Mouse (Mus musculus) heart, embryonic 14.5 days (tissue): Measurements from ENCODE around the gene Prnp. TPM values are rescaled to one million over a fixed set of nuclear protein-coding genes. Genes with fewer than 3 reads are reported as not detected.

Source experiments
- ATAC-seq: fragments of 200-750 bp; cut with Nextera tagmentation; 2 replicates; pipeline ENCODE4 v1.8.0; 2017; ENCODE audit warnings: low read depth, moderate TSS enrichment; ENCODE audit not compliant: insufficient number of reproducible peaks, insufficient read depth, low FRiP score
- H3K27ac ChIP-seq, 2 experiments: fragments of 200-500 bp in 1 of 2; fragments of 300-500 bp in 1 of 2; sonication (generic) in 1 of 2; replicated peaks in 1 of 2; 2 replicates each; pipeline ENCODE4 v1.5.1; 2012 to 2014; ENCODE audit warnings: low read depth in 2 of 2, low read length in 2 of 2, control low read depth in 1 of 2, mild to moderate bottlenecking in 1 of 2, mixed read lengths in 1 of 2; ENCODE audit not compliant: control insufficient read depth in 1 of 2, insufficient read depth in 1 of 2
- H3K27me3 ChIP-seq: fragments of 300-500 bp; sonication (generic); 2 replicates; pipeline ENCODE4 v1.6.1; 2014; ENCODE audit warnings: mild to moderate bottlenecking, low read length, control low read depth; ENCODE audit not compliant: control insufficient read depth, insufficient read depth
- H3K36me3 ChIP-seq: fragments of 300-500 bp; sonication (generic); 2 replicates; pipeline ENCODE4 v1.6.1; 2014; ENCODE audit warnings: mild to moderate bottlenecking, control low read depth, low read length, mixed read lengths; ENCODE audit not compliant: control insufficient read depth, insufficient read depth
- H3K4me1 ChIP-seq, 2 experiments: fragments of 200-500 bp in 1 of 2; fragments of 300-500 bp in 1 of 2; sonication (generic) in 1 of 2; 2 replicates each; pipeline ENCODE4 v1.6.1; 2012 to 2014; ENCODE audit warnings: low read length in 2 of 2, control low read depth in 1 of 2, mixed read lengths in 1 of 2; ENCODE audit not compliant: control insufficient read depth in 2 of 2, insufficient read depth in 2 of 2
- H3K4me2 ChIP-seq: fragments of 300-500 bp; sonication (generic); 2 replicates; pipeline ENCODE4 v1.6.1; 2014; ENCODE audit warnings: mild to moderate bottlenecking, low read length
- H3K4me3 ChIP-seq, 2 experiments: fragments of 200-500 bp in 1 of 2; fragments of 300-500 bp in 1 of 2; sonication (generic) in 1 of 2; 2 replicates each; pipeline ENCODE4 v1.5.1; 2012 to 2014; ENCODE audit warnings: low read length in 2 of 2, mild to moderate bottlenecking in 2 of 2, control low read depth in 1 of 2, low read depth in 1 of 2, moderate library complexity in 1 of 2; ENCODE audit not compliant: control insufficient read depth in 1 of 2, insufficient read depth in 1 of 2
- H3K9ac ChIP-seq: fragments of 300-500 bp; sonication (generic); 2 replicates; pipeline ENCODE4 v1.6.1; 2014; ENCODE audit warnings: mild to moderate bottlenecking, low read length
- H3K9me3 ChIP-seq: fragments of 300-500 bp; sonication (generic); 2 replicates; pipeline ENCODE4 v1.6.1; 2016; ENCODE audit warnings: low read length, control low read depth; ENCODE audit not compliant: control insufficient read depth
- WGBS: fragments of 180-500 bp; shearing (Covaris S2); extraction: QIAGEN DNeasy Blood & Tissue Kit; methylation state at CpG from one replicate; pipeline ENCODE4 v1.1.7; 2014; 5-methylcytosine and 5-hydroxymethylcytosine counted together
- polyA plus RNA-seq: library from polyadenylated mRNA; unstranded; fragments of >200 nt; fragmentation: Nextera tagmentation; extraction: Ambion mirVana; gene quantifications from 2 replicates; pipeline ENCODE4 v1.2.1, GENCODE M21; 2014

The Prnp gene
- polyA plus RNA-seq, 1 experiment from 2014 or later, result 75.7 TPM

GRCm38 (mm10) chr2:131980866-131981265 is 71.1 kb downstream of the Prnp start:
- ATAC-seq, result peak; percentile 73; the same call in 1 of the 2 replicates
- Histone ChIP-seq H3K9ac (peak overlapping the region; percentile 16; the same call in 1 of the 2 replicates), H3K27ac (peak overlapping the region; percentile 53 to 82), H3K36me3 (no peaks in the 10 kb centered on the region), H3K4me3 (peak overlapping the region; percentile 14 to 27; a peak in 3 of 4 replicates), H3K9me3 (peaks cover 9% of the 10 kb centered on the region), H3K4me2 (peak overlapping the region; percentile 56), H3K4me1 (peaks cover 21 to 23% of the 10 kb centered on the region in 2 experiments), H3K27me3 (no peaks in the 10 kb centered on the region)
- WGBS, result 8% methylated on average over 9 of the region's 9 CpGs

DNA sequence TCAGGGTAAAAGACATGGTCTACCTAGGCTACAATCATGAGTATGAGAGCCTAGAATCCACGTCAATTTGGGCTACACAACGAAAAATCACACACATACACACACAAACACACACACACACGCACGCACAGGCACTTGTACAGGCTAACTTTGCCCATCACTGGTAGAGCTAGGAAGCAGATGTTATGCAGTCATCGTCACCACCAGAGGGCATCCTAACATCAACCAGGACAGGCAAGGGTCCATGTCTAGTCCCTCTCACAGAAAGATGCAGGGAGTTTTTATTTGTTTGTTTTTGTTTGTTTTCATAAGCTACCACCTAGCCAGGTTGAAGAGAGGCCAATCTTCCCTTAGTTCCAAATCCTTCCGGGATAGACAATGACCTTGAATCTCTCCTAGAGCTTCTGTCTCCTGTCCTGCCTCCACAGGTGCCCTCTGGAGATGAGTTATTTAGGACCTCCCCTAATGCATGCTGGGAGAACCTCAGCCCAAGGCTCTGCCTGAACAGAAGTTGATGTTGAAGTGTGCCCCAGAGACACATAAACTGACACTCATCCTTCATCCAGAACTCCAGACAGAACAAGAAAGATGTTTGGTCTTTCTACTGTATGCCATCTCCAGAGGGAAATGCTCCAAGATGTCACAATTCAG is 72.9 kb downstream of the Prnp start:
- 15% methylated on average over 6 of the region's 6 CpGs for WGBS

GRCm38 (mm10) chr2:131987950-131988349 is 78.2 kb downstream of the Prnp start:
- Histone ChIP-seq H3K4me3 (no peak overlapping the region), H3K27me3 (no peaks in the 10 kb centered on the region), H3K36me3 (no peaks in the 10 kb centered on the region), H3K9ac (no peak overlapping the region), H3K27ac (no peak overlapping the region), H3K4me2 (no peak overlapping the region), H3K9me3 (no peaks in the 10 kb centered on the region), H3K4me1 (peaks cover 3 to 7% of the 10 kb centered on the region in 2 experiments; a peak in 2 of 4 replicates)
- no peak for ATAC-seq
- 45% methylated on average over 3 of the region's 3 CpGs for WGBS

More for the DNA sequence above, 72.9 kb downstream of the Prnp start:
- no peak overlapping the region for H3K27ac ChIP-seq
- H3K9me3 ChIP-seq, result peaks cover 5% of the 10 kb centered on the region
- H3K27me3 ChIP-seq, result no peaks in the 10 kb centered on the region
- H3K36me3 ChIP-seq, result no peaks in the 10 kb centered on the region
- no peak overlapping the region for H3K4me2 ChIP-seq
- no peak overlapping the region for H3K9ac ChIP-seq
- no peak overlapping the region for H3K4me3 ChIP-seq
- H3K4me1 ChIP-seq, result peaks cover 21 to 23% of the 10 kb centered on the region in 2 experiments
- no peak; the same call in 1 of the 2 replicates for ATAC-seq

Other genes with a start within 250 kb of the Prnp start
- not detected in 2 replicates for gene Erv3, start 50.2 kb upstream of the Prnp start, polyA plus RNA-seq
- gene Prn, start within 50 bp of the Prnp start, polyA plus RNA-seq, result not detected in 2 replicates
- 29.7 and 37.8 TPM in 2 replicates for gene Prnd, start 40.9 kb downstream of the Prnp start, polyA plus RNA-seq
- 10.2 and 10.9 TPM in 2 replicates for gene Rassf2, start 120.3 kb downstream of the Prnp start, polyA plus RNA-seq
- 10.9 and 12.5 TPM in 2 replicates for gene Slc23a2, start 235.2 kb downstream of the Prnp start, polyA plus RNA-seq